Mouse (Mus musculus) embryonic facial prominence, embryonic 15.5 days (tissue): ENCODE measurements around the gene Zfp423. TPM values are rescaled to one million over a fixed set of nuclear protein-coding genes. Genes with fewer than 3 reads are reported as not detected.
A peak's percentile ranks its signal among the peaks of the same experiment; 100 is the strongest.

ENCODE experiments used
- ATAC-seq: fragments of 200-750 bp; cut with Nextera tagmentation; 2 replicates; pipeline ENCODE4 v1.8.0; 2017; ENCODE audit warnings: low read depth, moderate TSS enrichment; ENCODE audit not compliant: insufficient number of reproducible peaks, low FRiP score, low TSS enrichment
- H3K27ac ChIP-seq: fragments of 300-500 bp; sonication (generic); replicated peaks from 2 replicates; pipeline ENCODE4 v1.5.1; 2015; ENCODE audit warnings: mild to moderate bottlenecking, inconsistent platforms
- H3K27me3 ChIP-seq: fragments of 300-500 bp; sonication (generic); 2 replicates; pipeline ENCODE4 v1.6.1; 2015; ENCODE audit warnings: inconsistent platforms
- H3K36me3 ChIP-seq: fragments of 300-500 bp; sonication (generic); 2 replicates; pipeline ENCODE4 v1.6.1; 2015; ENCODE audit warnings: mild to moderate bottlenecking, inconsistent platforms
- H3K4me1 ChIP-seq: fragments of 300-500 bp; sonication (generic); 2 replicates; pipeline ENCODE4 v1.6.1; 2015; ENCODE audit warnings: inconsistent platforms
- H3K4me2 ChIP-seq: fragments of 300-500 bp; sonication (generic); replicated peaks from 2 replicates; pipeline ENCODE4 v1.6.1; 2015; ENCODE audit warnings: mild to moderate bottlenecking, inconsistent platforms
- H3K4me3 ChIP-seq: fragments of 300-500 bp; sonication (generic); replicated peaks from 2 replicates; pipeline ENCODE4 v1.5.1; 2015; ENCODE audit warnings: mild to moderate bottlenecking, inconsistent platforms
- H3K9ac ChIP-seq: fragments of 300-500 bp; sonication (generic); 2 replicates; pipeline ENCODE4 v1.6.1; 2015; ENCODE audit warnings: inconsistent platforms
- H3K9me3 ChIP-seq: fragments of 300-500 bp; sonication (generic); replicated peaks from 2 replicates; pipeline ENCODE4 v1.6.1; 2016; ENCODE audit warnings: inconsistent platforms
- whole genome bisulfite sequencing: fragments of 180-500 bp; shearing (Covaris S2); methylation state at CpG from one replicate; pipeline ENCODE4 v1.1.7; 2015; 5-methylcytosine and 5-hydroxymethylcytosine counted together
- polyA plus RNA-seq: library from polyadenylated mRNA; unstranded; fragments of >200 nt; fragmentation: Nextera tagmentation; extraction: Ambion mirVana; gene quantifications from 2 replicates; pipeline ENCODE4 v1.2.1, GENCODE M21; 2015

Gene Zfp423
- polyA plus RNA-seq, 1 experiment from 2014 or later, result 20.5 TPM

DNA sequence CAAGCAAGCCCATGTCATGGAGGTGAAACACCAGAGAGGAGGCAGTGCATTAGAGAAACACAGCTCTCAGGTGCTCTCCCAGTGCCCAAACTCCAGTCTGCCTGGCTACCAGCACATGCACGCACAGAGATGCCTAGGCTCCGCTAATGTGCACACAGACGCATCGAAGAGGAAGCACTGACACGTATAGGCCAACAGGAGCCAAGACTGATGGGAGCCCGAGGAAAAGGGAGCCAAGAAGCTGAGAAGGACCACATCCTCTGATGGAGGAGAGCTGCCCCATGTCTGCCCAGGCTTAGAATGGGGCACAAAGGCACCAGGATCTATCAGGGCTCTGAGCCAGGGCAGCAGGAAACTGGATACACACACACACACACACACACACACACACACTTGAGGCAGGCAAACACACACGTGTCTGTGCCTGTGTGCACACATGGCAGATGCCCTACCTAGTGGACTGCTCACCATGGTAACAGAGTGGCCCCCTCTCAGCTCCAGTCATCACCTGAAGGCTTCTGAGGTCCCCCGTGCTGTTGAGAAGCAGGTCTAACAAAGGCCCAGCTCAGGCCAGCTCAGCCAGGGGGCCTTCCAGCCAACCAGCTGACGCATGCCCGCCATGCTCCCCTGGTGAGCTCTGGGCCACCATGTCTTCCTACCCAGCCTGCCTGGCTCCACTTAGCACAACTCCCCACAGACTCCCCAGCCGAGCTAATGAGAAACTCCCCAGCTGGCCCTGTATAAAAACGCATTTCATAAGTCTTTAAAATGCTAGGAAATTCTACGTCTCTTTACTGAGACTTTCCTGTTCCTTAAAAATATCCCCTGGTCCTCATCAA, 64.0 kb downstream of the Zfp423 start:
- H3K4me2 ChIP-seq, result no peak overlapping the region
- ATAC-seq, result no peak
- H3K9ac ChIP-seq, result no peak overlapping the region
- WGBS, result 48% methylated on average over 13 of the region's 13 CpGs
- no peaks in the 10 kb centered on the region for H3K9me3 ChIP-seq
- H3K36me3 ChIP-seq, result no peaks in the 10 kb centered on the region
- H3K4me3 ChIP-seq, result no peak overlapping the region
- H3K27me3 ChIP-seq, result no peaks in the 10 kb centered on the region
- peaks cover 67% of the 10 kb centered on the region for H3K4me1 ChIP-seq
- H3K27ac ChIP-seq, result peak overlapping the region; percentile 70

DNA sequence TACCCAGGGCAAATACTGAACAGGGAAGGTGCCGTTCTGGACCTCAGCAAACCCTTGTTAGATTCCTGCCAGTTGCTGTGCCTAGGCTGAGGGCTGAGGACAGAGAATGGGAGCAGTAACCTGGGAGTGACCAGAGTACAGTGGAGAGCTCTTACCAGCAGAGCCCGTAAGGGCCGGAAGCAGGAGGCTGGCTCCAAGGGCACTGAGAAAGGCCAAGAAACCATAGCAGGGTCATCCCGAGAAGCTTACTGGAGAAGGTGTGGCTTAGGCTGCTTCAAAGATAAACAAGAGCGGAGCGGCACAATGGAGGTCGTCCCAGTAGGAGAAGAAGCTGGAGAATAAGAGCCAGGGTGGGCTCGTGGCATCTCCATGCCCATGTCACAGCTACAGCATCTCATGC, 65.1 kb downstream of the Zfp423 start:
- 61% methylated on average over 8 of the region's 8 CpGs for WGBS
- H3K4me3 ChIP-seq, result no peak overlapping the region
- H3K9ac ChIP-seq, result no peak overlapping the region
- no peaks in the 10 kb centered on the region for H3K9me3 ChIP-seq
- no peak overlapping the region for H3K4me2 ChIP-seq
- no peaks in the 10 kb centered on the region for H3K27me3 ChIP-seq
- 0 out of 2 replicates have a peak overlapping the region, but pooled peaks have one; percentile 48 for H3K27ac ChIP-seq
- H3K4me1 ChIP-seq, result peaks cover 67% of the 10 kb centered on the region
- no peak for ATAC-seq
- no peaks in the 10 kb centered on the region for H3K36me3 ChIP-seq

DNA sequence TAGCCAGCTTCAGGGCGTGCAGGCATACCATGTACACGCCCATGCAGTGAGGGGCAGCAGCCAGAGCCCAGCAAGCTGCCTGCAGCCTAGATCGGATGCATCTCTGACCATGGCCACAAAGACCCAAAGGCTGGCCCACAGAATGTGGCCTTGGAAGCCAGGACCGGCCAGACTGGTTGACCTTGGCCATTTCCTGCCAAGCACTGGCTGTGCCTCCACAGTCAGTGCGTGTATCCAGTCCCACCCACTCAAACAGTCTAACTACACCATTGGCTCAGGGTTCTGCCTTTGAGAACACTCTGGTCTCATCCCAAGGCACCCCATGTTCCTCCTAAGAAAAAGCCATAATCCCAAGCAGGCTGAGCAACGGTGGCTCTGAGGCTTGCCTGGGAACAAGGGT, 65.8 kb downstream of the Zfp423 start:
- Histone ChIP-seq H3K27ac (peak overlapping the region; percentile 48; the same call in 1 of the 2 replicates), H3K36me3 (no peaks in the 10 kb centered on the region), H3K4me3 (no peak overlapping the region), H3K27me3 (no peaks in the 10 kb centered on the region), H3K4me1 (peaks cover 67% of the 10 kb centered on the region), H3K9ac (no peak overlapping the region), H3K9me3 (no peaks in the 10 kb centered on the region), H3K4me2 (no peak overlapping the region)
- WGBS, result 61% methylated on average over 6 of the region's 6 CpGs
- ATAC-seq, result no peak

DNA sequence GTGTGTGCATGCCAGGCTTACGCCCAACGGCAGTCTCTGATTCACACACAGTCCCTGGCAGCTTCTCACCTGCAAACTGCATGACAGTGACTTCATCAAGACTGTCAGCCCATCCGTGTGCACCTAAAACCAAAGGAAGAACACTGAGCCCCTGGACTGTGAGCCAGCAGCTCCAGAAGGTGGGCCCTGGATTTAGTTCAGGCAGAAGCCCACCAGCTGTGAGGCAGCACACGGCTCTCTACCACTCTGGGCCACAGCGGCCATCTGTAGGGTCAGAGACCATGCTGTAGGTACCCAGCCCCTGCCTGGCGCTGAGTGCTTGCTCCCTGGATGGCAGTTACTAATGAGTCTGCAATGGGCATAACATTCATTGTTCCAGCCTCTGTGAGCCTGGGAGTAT, 66.5 kb downstream of the Zfp423 start:
- Histone ChIP-seq H3K4me3 (no peak overlapping the region), H3K4me2 (no peak overlapping the region), H3K27me3 (no peaks in the 10 kb centered on the region), H3K36me3 (no peaks in the 10 kb centered on the region), H3K4me1 (peaks cover 61% of the 10 kb centered on the region), H3K9ac (no peak overlapping the region), H3K27ac (no peak overlapping the region), H3K9me3 (no peaks in the 10 kb centered on the region)
- no peak for ATAC-seq
- 76% methylated on average over 6 of the region's 6 CpGs for WGBS

DNA sequence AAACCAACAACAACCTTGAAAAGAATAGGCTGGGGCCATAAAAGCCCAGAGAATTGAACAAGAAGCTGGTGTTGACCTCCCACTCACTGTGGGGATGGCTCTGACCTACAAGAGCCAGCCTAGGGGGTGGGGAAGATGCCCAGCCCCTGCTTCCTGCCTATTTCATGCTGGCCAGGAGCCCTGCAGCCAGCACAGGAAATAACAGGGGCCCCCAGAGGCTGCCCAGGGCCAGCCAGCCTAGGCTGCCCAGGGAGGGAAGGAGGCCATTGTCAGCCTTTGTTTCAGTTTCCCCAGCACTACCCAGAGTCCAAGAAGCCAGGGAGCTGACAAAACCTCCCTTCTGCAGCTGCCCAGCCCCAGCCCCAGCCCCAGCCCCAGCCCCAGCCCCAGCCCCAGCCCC, 67.5 kb downstream of the Zfp423 start:
- no peaks in the 10 kb centered on the region for H3K27me3 ChIP-seq
- no peak for ATAC-seq
- H3K4me1 ChIP-seq, result peaks cover 61% of the 10 kb centered on the region
- H3K36me3 ChIP-seq, result no peaks in the 10 kb centered on the region
- no peak overlapping the region for H3K4me2 ChIP-seq
- H3K4me3 ChIP-seq, result no peak overlapping the region
- H3K9ac ChIP-seq, result no peak overlapping the region
- H3K9me3 ChIP-seq, result no peaks in the 10 kb centered on the region
- peak overlapping the region; percentile 17; the same call in 1 of the 2 replicates for H3K27ac ChIP-seq

DNA sequence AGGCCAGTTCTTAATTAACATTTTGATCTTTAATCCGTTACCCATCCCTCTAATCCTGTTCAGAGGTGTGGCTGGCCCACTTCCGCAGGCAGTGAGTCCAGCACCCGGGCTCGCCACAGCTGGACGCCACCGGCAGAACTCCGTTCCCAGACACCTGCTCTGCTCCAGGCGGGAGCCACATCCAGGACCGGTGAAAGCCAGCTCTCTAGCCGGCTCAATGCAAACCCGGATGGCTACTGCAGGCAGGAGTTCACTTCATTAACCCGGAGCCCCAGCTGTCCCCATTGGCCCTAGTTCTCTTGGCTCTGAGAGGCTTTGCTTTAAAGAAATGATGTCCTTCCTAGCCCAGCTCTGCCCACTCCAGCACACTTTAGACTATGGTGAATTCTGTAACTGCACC, 71.4 kb downstream of the Zfp423 start:
- no peaks in the 10 kb centered on the region for H3K9me3 ChIP-seq
- ATAC-seq, result no peak
- H3K4me2 ChIP-seq, result no peak overlapping the region
- 54% methylated on average over 12 of the region's 12 CpGs for WGBS
- H3K4me1 ChIP-seq, result peaks cover 23% of the 10 kb centered on the region
- no peak overlapping the region for H3K4me3 ChIP-seq
- no peak overlapping the region for H3K9ac ChIP-seq
- no peak overlapping the region for H3K27ac ChIP-seq
- no peaks in the 10 kb centered on the region for H3K36me3 ChIP-seq
- no peaks in the 10 kb centered on the region for H3K27me3 ChIP-seq

DNA sequence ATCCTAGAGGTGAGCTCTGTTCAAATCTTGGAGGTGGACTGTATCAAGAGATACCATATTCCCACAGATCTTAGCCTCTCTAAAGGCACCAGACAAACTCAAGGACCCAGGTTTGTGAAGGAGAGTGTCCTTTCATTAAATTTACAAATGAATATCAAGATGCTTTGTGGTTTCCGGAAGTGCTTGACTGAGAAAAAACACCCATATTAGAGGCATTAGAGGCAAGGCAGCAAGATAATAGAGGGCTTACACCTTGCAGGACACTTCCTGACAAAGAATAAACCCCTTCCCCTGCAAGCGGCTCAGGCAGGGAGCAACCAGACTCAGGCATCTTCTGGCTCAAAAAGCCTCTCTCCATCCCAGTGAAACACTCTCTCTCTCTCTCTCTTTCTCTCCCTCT, 78.3 kb downstream of the Zfp423 start:
- Histone ChIP-seq H3K9me3 (no peaks in the 10 kb centered on the region), H3K4me2 (no peak overlapping the region), H3K4me3 (no peak overlapping the region), H3K9ac (no peak overlapping the region), H3K4me1 (peaks cover 5% of the 10 kb centered on the region; the same call in 1 of the 2 replicates), H3K27ac (no peak overlapping the region), H3K27me3 (no peaks in the 10 kb centered on the region), H3K36me3 (no peaks in the 10 kb centered on the region)
- no peak for ATAC-seq
- 78% methylated on average over 2 of the region's 2 CpGs for WGBS

DNA sequence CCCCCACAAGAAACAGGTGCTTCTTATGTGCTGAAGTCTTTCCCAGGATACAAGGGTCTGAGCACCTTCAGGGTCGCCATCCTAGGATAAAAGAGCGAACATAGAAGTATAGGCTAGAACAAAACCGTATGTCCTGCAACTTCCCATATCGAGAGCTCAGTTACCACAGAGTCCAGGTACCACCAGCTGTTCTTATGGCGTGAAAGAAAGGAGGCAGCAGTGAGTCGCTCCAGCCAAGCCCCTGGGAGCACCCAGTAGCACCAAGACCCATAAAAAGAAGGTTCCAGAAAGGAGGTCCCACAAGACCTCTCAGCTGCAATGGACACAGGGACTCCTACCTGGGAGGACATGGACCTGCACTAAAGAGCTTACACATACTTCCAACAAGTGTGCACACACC, 83.5 kb downstream of the Zfp423 start:
- H3K4me3 ChIP-seq, result no peak overlapping the region
- 65% methylated on average over 6 of the region's 6 CpGs for WGBS
- no peak overlapping the region for H3K27ac ChIP-seq
- H3K4me2 ChIP-seq, result no peak overlapping the region
- peaks cover 26% of the 10 kb centered on the region for H3K4me1 ChIP-seq
- H3K9ac ChIP-seq, result no peak overlapping the region
- ATAC-seq, result no peak
- H3K27me3 ChIP-seq, result no peaks in the 10 kb centered on the region
- H3K9me3 ChIP-seq, result no peaks in the 10 kb centered on the region
- H3K36me3 ChIP-seq, result no peaks in the 10 kb centered on the region

DNA sequence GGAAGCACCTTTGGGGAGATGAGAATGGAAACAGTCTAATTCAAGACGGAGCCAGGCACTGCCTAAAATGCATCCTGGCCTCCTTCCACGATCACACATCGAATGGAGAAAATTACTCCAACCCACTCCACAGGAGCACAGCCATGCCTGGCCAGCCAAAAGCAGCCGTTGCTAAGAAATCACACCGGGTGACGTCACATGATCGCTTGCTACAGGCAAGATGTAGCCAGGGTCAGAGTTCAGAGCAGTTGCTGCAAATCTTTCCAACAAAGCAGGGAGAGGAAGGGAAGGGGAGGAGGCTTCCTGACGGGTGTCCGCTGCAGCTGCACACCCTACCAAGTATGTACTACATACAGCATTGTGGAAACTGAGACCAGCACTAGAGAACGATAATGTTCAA, 83.9 kb downstream of the Zfp423 start:
- H3K27ac ChIP-seq, result no peak overlapping the region
- no peak for ATAC-seq

DNA sequence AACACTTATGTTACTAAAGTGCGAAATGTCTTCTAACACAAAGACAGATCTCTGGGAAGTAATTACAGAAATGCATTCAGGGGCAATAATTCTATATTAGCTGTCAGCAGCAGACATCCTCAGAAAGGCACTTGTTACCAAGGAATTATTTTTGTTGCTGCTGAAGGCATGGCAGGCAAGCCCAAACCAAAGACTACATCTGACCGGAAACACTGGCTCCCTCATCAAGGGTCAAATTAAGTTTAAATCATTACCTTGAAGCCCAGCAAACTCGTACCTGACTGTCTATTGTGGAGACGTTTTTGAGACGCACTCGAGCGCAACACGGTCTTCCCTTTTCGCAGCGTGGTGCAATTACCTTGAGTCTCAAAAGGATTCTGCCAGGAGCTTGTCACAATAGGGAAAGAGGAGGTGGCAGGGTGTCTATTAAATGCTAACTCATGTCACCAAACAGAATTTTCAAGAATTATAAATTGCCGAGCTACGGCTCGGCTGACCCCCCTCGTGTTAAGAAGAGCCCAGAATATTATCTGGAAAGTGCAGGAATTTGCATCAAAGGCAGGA, 86.3 kb downstream of the Zfp423 start:
- whole genome bisulfite sequencing, result 52% methylated on average over 14 of the region's 14 CpGs
- H3K27me3 ChIP-seq, result no peaks in the 10 kb centered on the region
- no peaks in the 10 kb centered on the region for H3K36me3 ChIP-seq
- no peak overlapping the region for H3K27ac ChIP-seq
- no peak overlapping the region for H3K4me2 ChIP-seq
- H3K4me3 ChIP-seq, result no peak overlapping the region
- no peak overlapping the region for H3K9ac ChIP-seq
- H3K9me3 ChIP-seq, result no peaks in the 10 kb centered on the region
- peaks cover 22% of the 10 kb centered on the region for H3K4me1 ChIP-seq
- no peak for ATAC-seq

More for the DNA sequence above, 83.9 kb downstream of the Zfp423 start:
- Histone ChIP-seq H3K4me3 (no peak overlapping the region), H3K9ac (no peak overlapping the region), H3K4me1 (peaks cover 26% of the 10 kb centered on the region), H3K36me3 (no peaks in the 10 kb centered on the region), H3K4me2 (no peak overlapping the region), H3K27me3 (no peaks in the 10 kb centered on the region), H3K9me3 (no peaks in the 10 kb centered on the region)
- WGBS, result 29% methylated on average over 10 of the region's 10 CpGs

DNA sequence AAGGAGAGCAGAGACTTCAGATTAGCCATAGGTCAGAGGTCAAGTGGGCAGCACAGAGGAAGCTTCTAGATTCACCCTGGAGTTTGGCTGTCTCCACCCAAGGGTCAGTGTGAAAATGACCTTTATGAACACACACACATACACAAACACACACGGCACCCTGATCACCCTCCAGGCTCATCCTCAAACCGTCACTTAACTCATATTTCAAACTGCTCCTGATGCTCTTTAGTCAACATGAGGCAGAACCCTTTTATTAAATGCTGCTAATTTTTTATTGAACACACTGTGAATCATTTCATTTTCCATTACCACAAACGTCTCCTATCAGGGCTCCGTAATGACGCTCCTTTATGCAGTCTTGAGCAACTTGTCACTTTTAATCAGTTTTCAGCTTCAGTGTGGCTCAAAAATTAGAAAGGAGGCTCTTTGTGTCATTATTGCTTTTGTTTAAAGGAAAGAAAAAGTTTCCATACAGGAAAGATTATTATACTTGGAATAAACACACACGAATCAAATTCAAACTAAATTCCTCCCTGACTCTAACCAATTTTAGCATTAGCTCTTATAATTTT, 87.0 kb downstream of the Zfp423 start:
- ATAC-seq, result no peak
- H3K27ac ChIP-seq, result no peak overlapping the region
- no peaks in the 10 kb centered on the region for H3K36me3 ChIP-seq
- no peak overlapping the region for H3K9ac ChIP-seq
- 56% methylated on average over 6 of the region's 6 CpGs for WGBS
- no peak overlapping the region for H3K4me3 ChIP-seq
- H3K4me1 ChIP-seq, result peaks cover 22% of the 10 kb centered on the region
- H3K27me3 ChIP-seq, result no peaks in the 10 kb centered on the region
- H3K4me2 ChIP-seq, result no peak overlapping the region
- no peaks in the 10 kb centered on the region for H3K9me3 ChIP-seq
